ENCODE assay signal across 35 mouse cellular contexts in genomic region chr1:161992389-161992788, GRCm38 (mm10). TPM values are rescaled to one million over a fixed set of nuclear protein-coding genes. Genes with fewer than 3 reads are reported as not detected.
"Had no signal": no experiment of that assay in that cellular context is flagged by ENCODE, and none has a peak within 500 bp of the region (broad histone marks: within the 10 kb centered on the region; RNA-seq: fewer than 3 reads in every experiment).

No protein-coding gene starts in this region.

- H3K9ac ChIP-seq: heart, embryonic 13.5 days; heart, embryonic 15.5 days; hindbrain, embryonic 13.5 days; hindbrain, embryonic 15.5 days; kidney, embryonic 15.5 days; liver, embryonic 13.5 days had no signal

- H3K4me2 ChIP-seq: heart, embryonic 11.5 days; heart, embryonic 13.5 days; heart, embryonic 15.5 days; hindbrain, embryonic 13.5 days; hindbrain, embryonic 15.5 days; kidney, embryonic 15.5 days; liver, embryonic 11.5 days; liver, embryonic 13.5 days had no signal

- H3K4me1 ChIP-seq: heart, embryonic 13.5 days; heart, embryonic 15.5 days; hindbrain, embryonic 15.5 days; liver, embryonic 13.5 days had no signal

- H3K4me3 ChIP-seq: gastrocnemius, adult 2 months; heart, embryonic 13.5 days; heart, embryonic 15.5 days; hindbrain, embryonic 13.5 days; hindbrain, embryonic 15.5 days; kidney, embryonic 15.5 days; liver, embryonic 13.5 days had no signal

- DNase-seq: gastrocnemius, adult 2 months; gastrocnemius, postnatal 10 days; gastrocnemius, postnatal 25 days; heart, adult 18-20 months; heart, postnatal 14 days; heart, postnatal 36 days; kidney, adult 11 months; kidney, adult 2 months; kidney, adult 9 months; kidney, postnatal 14 days; kidney, postnatal 36 days; liver; liver, embryonic 13.5 days had no signal

- H3K27ac ChIP-seq: gastrocnemius, adult 2 months; heart, embryonic 13.5 days; heart, embryonic 15.5 days; hindbrain, embryonic 13.5 days; hindbrain, embryonic 15.5 days; hindbrain, postnatal 0 days; kidney, embryonic 15.5 days; kidney, postnatal 0 days; liver, embryonic 13.5 days had no signal

- H3K36me3 ChIP-seq: heart, embryonic 13.5 days; heart, embryonic 15.5 days; hindbrain, embryonic 13.5 days; hindbrain, embryonic 15.5 days; kidney, embryonic 15.5 days; liver, embryonic 13.5 days had no signal

- H3K9me3 ChIP-seq: heart, embryonic 13.5 days; heart, embryonic 15.5 days; hindbrain, embryonic 13.5 days; hindbrain, embryonic 15.5 days; kidney, embryonic 15.5 days; liver, embryonic 13.5 days had no signal

- ATAC-seq: hindbrain, postnatal 0 days; intestine, embryonic 16.5 days had no signal

- H3K27me3 ChIP-seq: heart, embryonic 13.5 days; heart, embryonic 15.5 days; hindbrain, embryonic 13.5 days; hindbrain, embryonic 15.5 days; kidney, embryonic 15.5 days; liver, embryonic 13.5 days had no signal

RNA-seq across cellular contexts. Expression of gene 4930558K02Rik, which starts 13.0 kb away (rescaled TPM):
- total RNA-seq: gastrocnemius, adult 2 months; gastrocnemius, postnatal 10 days; gastrocnemius, postnatal 25 days; heart, adult 18-20 months; heart, postnatal 14 days; heart, postnatal 36 days; hematopoietic stem cell, adult 5-6 weeks; hindbrain, postnatal 0 days; layer of hippocampus, adult 18-20 months; layer of hippocampus, postnatal 25 days; left cerebral cortex, adult 18-20 months; left cerebral cortex, postnatal 10 days; left cerebral cortex, postnatal 36 days had no signal
- polyA plus RNA-seq: heart, embryonic 11.5 days; heart, embryonic 13.5 days; heart, embryonic 15.5 days; heart, postnatal 0 days; hindbrain, embryonic 11.5 days; hindbrain, embryonic 13.5 days; intestine, embryonic 14.5 days; intestine, embryonic 16.5 days; kidney, adult 2 months; kidney, embryonic 15.5 days; kidney, postnatal 0 days; large intestine, adult 2 months; limb, embryonic 11.5 days; limb, embryonic 14.5 days; liver, embryonic 11.5 days; liver, embryonic 13.5 days had no signal
